Mouse (Mus musculus) frontal cortex, postnatal 25 days (tissue): ENCODE measurements at regions not wholly inside any gene's neighbourhood (a gene's known extent, or its start where the extent isn't known, plus 50 kb on each side); places are given as distances from the start of the nearest gene placed in this dataset.

ENCODE experiments used
- DNase-seq, 2 experiments: peaks; one replicate each; pipeline ENCODE4 v3.0.0; 2022; ENCODE audit warnings: low spot score in 2 of 2

DNA sequence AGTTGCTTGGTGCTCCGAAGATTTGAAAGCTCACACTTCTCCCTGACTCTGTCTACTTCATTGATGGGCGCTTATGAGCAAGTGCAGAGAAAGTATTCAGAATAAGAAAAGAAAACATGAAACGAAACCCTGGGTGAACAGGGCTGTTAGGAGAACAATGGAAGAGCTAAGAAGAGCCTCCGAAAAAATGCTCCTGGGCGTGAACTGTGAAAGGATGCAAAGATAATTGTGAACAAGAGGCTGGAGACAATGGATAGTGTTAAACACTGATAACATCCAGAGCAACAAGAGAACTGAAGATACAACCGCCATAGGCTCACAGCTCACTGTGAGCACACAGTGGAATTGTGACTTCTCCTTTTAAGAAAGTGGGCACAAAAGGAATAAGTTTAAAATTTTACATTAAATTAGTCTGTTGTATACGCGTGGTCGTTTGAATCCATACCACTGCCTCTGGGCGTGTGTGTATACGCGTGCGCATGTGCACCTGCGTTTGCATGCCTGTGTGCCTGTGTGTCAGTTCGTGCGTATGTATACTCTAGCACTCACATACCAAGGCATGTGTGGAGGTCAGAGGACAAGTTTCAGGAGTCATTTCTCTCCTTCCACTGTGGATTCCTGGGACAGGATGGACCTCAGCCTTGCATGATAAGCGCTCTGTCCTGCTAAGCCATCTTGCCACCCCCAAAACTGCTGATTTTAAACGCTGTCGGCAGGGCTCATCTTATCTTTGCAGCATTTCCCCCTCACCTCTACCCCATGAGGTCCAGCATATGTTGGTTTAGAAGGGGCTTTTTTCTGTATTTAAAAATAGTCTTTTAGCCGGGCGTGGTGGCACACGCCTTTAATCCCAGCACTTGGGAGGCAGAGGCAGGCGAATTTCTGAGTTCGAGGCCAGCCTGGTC lies 113.0 kb upstream of the 1700016C15Rik start:
- DNase-seq, result no peak

- DNase-seq, result no peak
Measured at GRCm38 (mm10) chr1:177620501-177621099, 109.0 kb upstream of the 1700016C15Rik start.

DNA sequence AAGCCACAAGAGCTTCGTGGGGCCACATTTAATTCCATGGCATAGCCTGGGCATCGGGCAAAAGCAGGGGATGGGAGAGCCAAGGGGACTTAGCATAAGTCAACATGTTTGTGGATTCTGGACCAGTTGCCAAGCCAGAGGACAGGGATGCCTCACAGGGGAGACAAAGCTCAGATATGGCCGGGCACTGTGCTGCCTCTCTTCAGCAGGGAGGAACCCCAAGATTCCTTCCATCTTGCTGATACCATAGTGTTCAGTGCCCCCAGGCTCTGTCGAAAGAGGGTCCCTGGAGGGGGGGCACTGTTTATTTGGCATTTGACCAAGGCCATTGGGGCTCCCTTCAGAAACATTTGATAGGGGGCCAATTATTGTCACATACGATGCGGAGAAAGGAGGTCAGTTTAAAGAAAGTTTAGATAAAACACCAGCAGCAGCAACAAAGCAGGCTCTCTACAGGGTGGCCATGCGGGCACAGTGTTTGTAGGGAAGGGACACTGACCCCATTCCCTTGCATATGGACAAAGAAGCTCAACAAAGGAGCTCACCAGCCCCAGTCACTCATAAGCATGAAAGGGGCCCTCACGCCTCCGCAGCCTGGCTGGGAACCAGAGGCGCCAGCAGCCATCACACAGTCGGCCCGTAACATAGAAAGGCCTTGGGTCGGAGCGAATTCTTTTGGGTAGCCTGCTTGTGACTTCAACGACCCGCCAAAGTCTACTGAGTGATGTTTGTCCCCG lies 107.6 kb upstream of the 1700016C15Rik start:
- DNase-seq, result no peak

DNA sequence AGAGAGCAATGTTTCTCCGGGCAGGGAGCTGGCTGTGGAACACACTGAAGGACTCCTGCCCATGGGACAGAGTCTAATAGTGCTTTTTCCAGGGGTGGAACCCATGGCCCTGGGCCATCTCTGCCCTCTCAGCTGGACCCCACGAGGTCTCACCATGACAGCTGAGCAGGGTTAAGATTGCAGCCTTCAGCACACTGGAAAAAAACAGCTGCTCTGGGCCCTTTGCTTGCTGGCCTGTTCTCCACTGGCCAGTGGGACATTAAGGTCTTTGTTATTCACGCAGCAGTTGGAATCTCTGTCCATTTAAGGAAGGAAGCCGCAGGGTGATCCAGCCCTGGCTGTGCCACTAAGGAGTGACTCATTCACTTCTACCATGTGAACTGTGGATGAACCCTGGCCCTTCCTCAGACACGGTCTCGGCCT lies 106.3 kb upstream of the 1700016C15Rik start:
- no peak for DNase-seq

DNA sequence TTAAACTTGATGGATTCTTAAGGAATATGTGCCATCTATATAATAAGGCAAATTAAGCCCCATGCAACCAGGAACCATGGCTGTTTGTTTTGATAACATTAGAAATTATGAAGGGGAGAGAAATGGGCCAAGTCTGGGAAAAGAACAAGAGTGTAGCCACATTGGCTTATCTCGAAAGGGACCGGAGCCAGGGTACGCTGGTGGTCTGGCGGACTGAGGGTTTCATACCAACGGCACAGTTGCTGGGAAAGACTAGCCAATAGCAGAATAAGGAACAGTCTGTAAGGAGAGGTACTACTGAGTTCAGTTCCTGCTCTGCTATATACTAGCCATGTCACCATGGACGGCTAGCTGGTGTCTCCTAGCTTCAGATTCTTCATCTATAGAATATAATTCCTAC lies 105.9 kb upstream of the 1700016C15Rik start:
- DNase-seq, result no peak

- DNase-seq, result no peak
Measured at GRCm38 (mm10) chr1:177627814-177628213, 101.8 kb upstream of the 1700016C15Rik start.

DNA sequence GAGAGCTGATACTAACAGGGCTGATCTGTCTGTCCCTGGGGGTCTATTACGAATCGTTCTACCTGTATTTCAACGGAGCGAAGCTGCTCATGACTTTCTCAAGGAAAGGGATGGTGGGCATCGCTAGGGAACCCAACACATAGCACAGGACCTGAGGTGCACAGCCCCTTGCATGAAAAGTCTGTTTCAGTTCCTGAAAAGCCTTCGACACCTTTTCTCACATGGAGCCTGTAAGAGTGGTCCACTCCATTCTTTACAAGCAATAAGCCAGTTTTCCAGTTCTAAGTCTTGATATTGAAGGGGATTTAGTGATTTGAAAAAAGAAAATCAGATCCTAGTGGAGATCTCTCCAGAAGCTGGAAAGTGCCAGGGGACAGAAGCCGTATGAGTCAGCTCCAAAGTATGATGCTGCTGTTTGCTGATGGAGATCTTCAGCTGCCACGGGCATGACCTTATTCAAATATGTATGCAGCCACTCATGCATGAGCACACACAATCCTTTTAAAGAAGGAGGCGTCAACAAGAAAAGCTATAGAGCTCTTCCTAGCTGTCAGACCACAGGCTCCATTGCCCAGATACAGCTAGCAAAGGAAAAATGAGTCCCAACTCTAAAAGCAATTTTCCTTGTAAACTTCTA lies 95.5 kb upstream of the 1700016C15Rik start:
- no peak for DNase-seq

GRCm38 (mm10) chr1:177637061-177637460 lies 92.6 kb upstream of the 1700016C15Rik start:
- DNase-seq, result no peak

DNA sequence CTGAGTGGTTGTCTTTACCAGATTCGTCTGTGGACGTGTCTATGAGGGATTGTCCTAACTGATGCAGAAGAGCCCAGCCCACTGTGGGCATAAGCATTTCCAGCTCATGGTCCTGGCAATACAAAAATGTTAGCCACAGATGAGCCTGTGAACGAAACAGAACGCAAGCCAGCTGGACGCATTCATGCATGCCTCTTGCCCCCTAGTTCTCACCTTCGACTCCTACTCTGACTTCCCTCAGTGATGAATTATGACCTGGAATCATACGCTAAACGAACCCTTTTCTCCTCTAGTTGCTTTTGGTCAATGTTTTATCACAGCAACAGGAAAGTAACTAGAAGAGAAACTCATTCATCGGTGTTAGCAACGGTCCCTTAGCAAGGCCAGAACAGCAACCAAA lies 91.2 kb upstream of the 1700016C15Rik start:
- DNase-seq, result no peak

DNA sequence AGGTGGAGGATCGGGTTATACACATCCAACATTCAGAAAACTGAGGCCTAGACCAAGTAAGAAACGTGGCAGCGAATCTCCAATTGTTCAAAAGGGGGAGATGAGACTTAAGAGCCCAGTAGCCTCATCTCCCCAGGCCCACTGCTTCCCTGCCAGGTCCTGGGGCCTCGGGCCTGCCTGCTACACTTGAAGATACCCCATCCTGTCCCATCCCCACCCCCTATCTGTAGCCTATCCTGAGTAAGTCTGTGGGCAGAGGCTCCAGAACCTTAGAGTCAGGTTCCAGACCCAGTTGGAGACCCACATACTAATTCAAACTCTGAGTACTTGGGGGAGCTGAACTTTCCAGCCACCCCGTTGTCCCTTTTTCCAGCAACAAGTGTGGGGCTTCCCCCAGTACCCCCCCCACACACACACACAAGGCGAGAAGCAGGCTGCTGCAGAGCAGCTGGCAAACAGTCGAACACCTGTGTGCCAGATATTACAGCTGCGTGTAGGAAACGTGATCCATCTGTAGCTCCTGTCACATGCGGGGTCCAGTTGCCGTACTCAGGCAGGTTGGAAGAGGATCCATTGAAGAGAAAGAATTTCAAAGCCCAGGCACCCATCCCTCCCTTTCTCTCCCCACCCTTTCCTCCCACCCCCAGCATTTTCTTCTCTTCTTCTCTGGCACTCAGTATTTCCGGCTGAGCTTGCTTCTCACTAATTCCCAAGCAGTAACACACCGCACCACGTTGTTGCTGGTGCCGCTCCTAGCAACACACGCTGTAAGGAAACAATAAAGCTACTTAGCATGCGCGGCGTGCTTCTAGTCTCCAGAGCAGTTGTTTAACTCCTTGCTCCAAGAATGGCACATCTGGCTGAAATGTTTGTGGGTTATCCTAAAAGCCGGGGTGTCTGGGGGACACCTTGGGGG lies 89.4 kb upstream of the 1700016C15Rik start:
- DNase-seq, result no peak

- DNase-seq, result no peak
Measured at GRCm38 (mm10) chr1:177642712-177643467, 86.7 kb upstream of the 1700016C15Rik start.

DNA sequence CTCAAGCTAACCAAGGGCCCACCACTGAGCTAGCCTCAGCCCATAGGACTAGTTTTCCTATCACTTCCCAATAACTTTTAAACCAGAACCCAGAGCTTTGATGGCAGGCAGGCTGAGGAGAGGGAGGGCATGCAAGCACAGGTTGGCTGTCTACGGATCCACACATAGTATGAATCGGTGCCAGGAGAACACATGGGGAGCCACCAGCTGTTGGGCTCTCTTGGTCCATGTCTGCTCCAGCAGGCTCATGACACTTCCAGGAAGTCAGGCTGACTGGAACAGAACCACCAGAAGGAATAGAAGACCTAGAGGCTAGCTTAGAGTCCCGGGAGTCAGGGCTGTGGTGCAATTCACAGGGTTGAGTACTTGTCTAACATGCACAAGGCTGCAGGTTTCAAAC lies 86.0 kb upstream of the 1700016C15Rik start:
- DNase-seq, result no peak

GRCm38 (mm10) chr1:177644214-177644613 lies 85.4 kb upstream of the 1700016C15Rik start:
- no peak for DNase-seq

DNA sequence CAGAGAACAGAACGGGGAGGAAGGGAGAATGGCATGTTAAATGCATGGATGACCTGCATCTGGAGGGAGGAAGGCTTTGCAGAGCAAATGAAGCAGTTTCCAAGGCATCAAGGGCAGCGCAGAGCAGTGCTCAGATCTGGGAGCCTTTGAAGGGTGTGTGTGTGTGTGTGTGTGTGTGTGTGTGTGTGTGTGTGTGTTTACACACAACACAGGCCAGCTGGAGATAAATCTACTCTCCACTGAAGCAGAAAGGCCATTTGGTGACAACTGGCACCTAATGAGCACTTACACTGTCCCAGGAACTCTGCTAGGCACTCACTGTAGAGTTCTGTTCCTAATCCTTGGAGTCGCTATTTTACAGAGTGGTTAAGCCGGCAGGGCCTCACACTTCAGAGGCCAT lies 84.3 kb upstream of the 1700016C15Rik start:
- no peak for DNase-seq

DNA sequence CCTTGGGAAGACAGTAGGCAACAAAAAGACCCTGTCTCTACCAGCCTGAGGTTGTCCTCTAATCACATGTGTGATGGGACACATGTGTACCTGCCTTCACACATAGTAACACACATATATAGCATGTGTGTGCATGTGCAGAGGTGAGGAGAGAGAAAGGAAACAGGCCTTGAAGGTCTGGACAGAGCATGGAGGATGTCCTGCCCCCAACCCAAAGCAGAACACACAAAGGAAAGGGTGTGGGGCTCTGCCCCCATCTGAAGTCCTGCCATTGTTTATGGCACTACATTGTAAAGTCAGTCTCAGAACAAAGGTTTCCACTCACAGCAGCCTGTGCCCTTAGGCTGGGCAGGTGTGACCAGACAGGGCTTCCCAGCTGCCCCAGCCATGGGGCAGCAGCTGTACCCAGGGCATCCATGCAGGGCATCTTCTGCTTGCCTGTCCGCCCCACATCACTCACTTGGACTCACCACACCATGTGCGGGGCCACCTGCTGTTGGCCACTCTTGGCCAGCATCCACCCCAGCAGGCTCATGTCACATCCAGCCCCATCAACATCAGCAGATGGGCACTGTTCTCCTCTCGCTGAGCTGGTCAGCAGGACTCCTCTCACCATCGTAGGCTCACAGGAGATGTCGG lies 83.6 kb upstream of the 1700016C15Rik start:
- DNase-seq, result no peak

- no peak for DNase-seq
Measured at GRCm38 (mm10) chr1:177647876-177648275, 81.7 kb upstream of the 1700016C15Rik start.

- DNase-seq, result no peak
Measured at GRCm38 (mm10) chr1:177648974-177649373, 80.6 kb upstream of the 1700016C15Rik start.

DNA sequence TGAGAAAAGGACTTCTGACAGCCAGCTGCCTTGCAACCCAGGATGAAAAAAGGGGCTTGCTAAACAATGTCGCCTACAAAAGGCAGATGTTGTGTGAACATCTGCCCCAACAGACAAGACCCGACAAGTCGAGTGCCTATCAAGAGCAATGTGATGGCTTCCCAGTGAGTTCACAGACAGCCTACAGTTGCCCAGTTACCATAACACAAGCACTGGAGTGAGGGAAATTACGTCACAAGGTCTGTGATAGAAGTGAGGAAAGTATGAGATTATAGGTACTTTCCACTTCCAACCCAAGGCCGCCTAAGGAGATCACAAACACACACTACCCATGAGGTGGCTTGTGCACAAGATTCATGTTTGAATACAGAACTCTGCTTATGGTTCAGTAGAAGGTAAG lies 78.4 kb upstream of the 1700016C15Rik start:
- DNase-seq, result no peak

DNA sequence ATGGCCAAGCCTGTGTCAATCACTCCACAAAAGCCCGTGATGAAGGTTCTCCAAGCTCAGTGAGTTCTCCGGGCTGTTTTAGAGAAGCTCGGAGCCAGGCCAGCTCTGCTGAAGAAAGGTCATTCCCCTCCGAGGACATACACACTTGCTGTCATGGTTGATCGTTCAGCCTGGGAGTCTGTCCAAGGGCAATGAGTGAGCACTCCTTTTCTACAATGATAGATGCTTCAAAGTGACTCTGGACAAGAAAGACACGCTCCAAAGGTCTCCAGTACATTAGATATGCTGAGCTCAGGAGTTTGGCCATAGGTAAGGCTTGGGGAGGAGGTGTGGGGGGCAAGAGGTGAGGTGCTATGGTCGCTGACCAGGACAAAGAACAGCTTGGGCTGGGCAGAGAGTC lies 66.5 kb upstream of the 1700016C15Rik start:
- no peak for DNase-seq
